ENCODE assay signal across 7 mouse cellular contexts in genomic region chr15:78947657-78948056, GRCm38 (mm10). TPM values are rescaled to one million over a fixed set of nuclear protein-coding genes. Genes with fewer than 3 reads are reported as not detected.
DNase-seq lines count a peak whose midpoint lies in the region; ATAC-seq lines count a peak whose summit lies in the region.

Gene Triobp, plus strand, starts transcription at chr15:78947724.

- peak; percentile 89 for ATAC-seq in megakaryocyte-erythroid progenitor cell, adult 5-6 weeks (replicated peaks; ENCODE audit: low FRiP score, low TSS enrichment, poor library complexity, severe bottlenecking)

- intact Hi-C loops in left cerebral cortex, postnatal 14 days (cut with DNase I) = no loop called here

- DNase-seq in adrenal gland, adult 18-20 months (ENCODE audit: low spot score in 2 of 2) = peak; percentile 69 to 75
- peak; percentile 98 for DNase-seq in embryo, embryonic 10.5 days (ENCODE audit: low spot score)
- peak; percentile 76 for DNase-seq in gastrocnemius, postnatal 10 days
- DNase-seq in induced T-regulatory cell, adult 2 months (ENCODE audit: low read depth) = peak; percentile 80
- DNase-seq in left cerebral cortex, postnatal 14 days (ENCODE audit: low spot score in 2 of 2) = peak; percentile 84 to 88
- DNase-seq in right cerebral cortex, postnatal 36 days (ENCODE audit: low spot score in 2 of 2) = peak; percentile 80 to 84

RNA-seq across cellular contexts. Expression of gene Triobp, which starts in this region (rescaled TPM):
- total RNA-seq in adrenal gland, adult 18-20 months (2021) = 100 to 1,000 TPM in 1 of 2 experiments, 10 to 100 TPM in 1; 97.1 to 105 TPM
- total RNA-seq in gastrocnemius, postnatal 10 days (2021) = 10 to 100 TPM; 65.1 to 76.8 TPM
- total RNA-seq in left cerebral cortex, postnatal 14 days (2021) = 10 to 100 TPM; 23.0 to 23.6 TPM
- total RNA-seq in megakaryocyte-erythroid progenitor cell, adult 5-6 weeks (2014; fragmentation: Nextera tagmentation) = 29.1 and 33.9 TPM in 2 replicates
- 11.2 and 12.5 TPM in 2 replicates for total RNA-seq in megakaryocyte-erythroid progenitor cell, adult 5-6 weeks (2017)

Comparison
In these comparisons a context has a peak if more than half of its experiments do, and no peak if none do; other contexts are left out.
1. Peak in every context shown above with its lines: DNase-seq and ATAC-seq.